Mouse (Mus musculus) G1E (cell line): ENCODE results near the gene Gpbp1. TPM values are rescaled to one million over a fixed set of nuclear protein-coding genes. Genes with fewer than 3 reads are reported as not detected.

Experiments
- ATAC-seq: 2 replicates; pipeline ENCODE4 v1.8.0; 2016; ENCODE audit warnings: mild to moderate bottlenecking; ENCODE audit not compliant: insufficient number of reproducible peaks, poor library complexity, low FRiP score, severe bottlenecking; ENCODE audit errors: extremely low read depth
- DNase-seq: peaks from one replicate; pipeline ENCODE4 v3.0.0; 2012; ENCODE audit warnings: low spot score
- H3K27me3 ChIP-seq: 2 replicates; pipeline ENCODE4 v1.6.1; 2012; ENCODE audit warnings: mild to moderate bottlenecking, low read length, inconsistent platforms; ENCODE audit not compliant: insufficient read depth
- H3K36me3 ChIP-seq: replicated peaks from 2 replicates; pipeline ENCODE3; 2012; ENCODE audit warnings: mild to moderate bottlenecking, inconsistent platforms
- H3K4me1 ChIP-seq: 2 replicates; pipeline ENCODE4 v1.6.1; 2012; ENCODE audit warnings: low read depth, low read length, inconsistent platforms, mixed read lengths; ENCODE audit not compliant: insufficient read depth
- H3K4me3 ChIP-seq: 2 replicates; pipeline ENCODE4 v1.5.1; 2012; ENCODE audit warnings: low read depth, mild to moderate bottlenecking, inconsistent platforms, low read length, moderate library complexity, mixed read lengths
- H3K9me3 ChIP-seq: replicated peaks from 2 replicates; pipeline ENCODE4 v1.6.1; 2012; ENCODE audit warnings: inconsistent platforms
- CTCF ChIP-seq: IDR thresholded peaks from 2 replicates; pipeline ENCODE4 v1.5.1; 2012; ENCODE audit warnings: low read depth, low read length, inconsistent platforms, mixed read lengths
- GATA1 ChIP-seq: IDR thresholded peaks from 2 replicates; pipeline ENCODE4 v1.6.1; 2012; ENCODE audit warnings: borderline replicate concordance, low read length, inconsistent platforms, mixed read lengths
- GATA2 ChIP-seq: IDR thresholded peaks from 2 replicates; pipeline ENCODE4 v1.6.1; 2012; ENCODE audit warnings: low read depth, low read length, inconsistent platforms, borderline replicate concordance
- POLR2AphosphoS5 ChIP-seq: IDR thresholded peaks from 2 replicates; pipeline ENCODE4 v1.6.1; 2012; ENCODE audit warnings: low read depth, low read length, inconsistent platforms; ENCODE audit not compliant: insufficient replicate concordance
- TAL1 ChIP-seq: conservative IDR thresholded peaks from 2 replicates; pipeline ENCODE4 v1.6.1; 2012; ENCODE audit warnings: low read depth, low read length, inconsistent platforms, mixed read lengths
- polyA plus RNA-seq: library from polyadenylated mRNA; stranded (reverse); fragments of >175 nt; gene quantifications from 2 replicates; pipeline ENCODE4 v1.2.3, GENCODE M21; 2012
- total RNA-seq, 2 experiments: library from RNA; stranded (forward) in 1 of 2; stranded (reverse) in 1 of 2; fragments of 200-1000 nt in 1 of 2; fragments of >200 nt in 1 of 2; fragmentation: Nextera tagmentation in 1 of 2; gene quantifications; 2 replicates each; pipeline ENCODE4 v1.2.3; 2014 to 2017

Gene Gpbp1
- total RNA-seq (2014; fragmentation: Nextera tagmentation), result 153 and 165 TPM in 2 replicates
- 134 and 160 TPM in 2 replicates for total RNA-seq (2017)
- polyA plus RNA-seq, result 6.9 and 11.4 TPM in 2 replicates

DNA sequence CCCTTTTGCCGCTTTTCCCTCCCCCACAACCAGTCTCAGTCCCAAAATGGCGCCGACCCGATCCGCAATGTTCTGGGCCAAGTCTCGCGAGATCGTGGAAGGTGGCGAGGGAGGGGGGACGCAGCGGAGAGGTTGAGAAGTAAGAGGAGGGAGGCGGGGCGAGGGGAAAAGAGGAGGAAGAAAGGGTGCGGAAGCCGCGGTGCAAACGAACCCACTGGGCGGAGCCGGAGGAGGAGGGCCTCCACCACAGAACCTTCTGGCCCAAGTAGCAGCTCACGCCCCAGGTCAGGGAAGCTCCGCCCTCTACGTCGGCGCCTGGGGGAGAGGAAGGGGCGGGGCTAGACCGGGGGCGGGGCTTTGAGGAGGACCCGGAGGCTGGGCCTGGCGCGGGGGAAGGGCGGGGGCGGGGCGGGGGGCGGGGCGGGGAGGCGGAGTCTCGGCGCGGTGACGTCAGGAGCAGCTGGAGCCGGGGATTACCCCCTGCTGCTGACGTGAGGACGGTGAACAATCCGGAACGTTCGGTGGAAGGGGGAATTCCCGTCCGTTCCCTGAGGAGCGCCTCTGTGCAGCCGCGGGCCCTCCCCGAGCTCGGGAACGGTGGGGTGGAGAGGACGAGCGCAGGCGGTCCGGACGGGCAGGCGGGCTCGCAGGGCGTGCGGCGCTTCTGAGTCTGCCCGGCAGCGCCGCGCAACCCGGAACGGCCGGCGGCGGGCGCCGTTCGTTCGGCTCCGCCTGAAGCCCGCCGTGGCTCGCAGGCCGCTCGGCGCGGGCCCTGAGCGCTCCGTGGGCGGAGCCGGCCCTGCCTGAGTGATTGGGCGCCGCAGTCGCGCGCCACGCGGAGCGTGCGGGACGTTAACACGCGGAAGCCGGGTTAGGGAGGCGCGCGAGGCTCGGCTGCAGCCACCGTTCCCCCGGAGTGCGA is at the start of gene Gpbp1:
TSS of gene Gpbp1 (minus strand) at position 310 of the 922 bp plus-strand sequence.
- H3K9me3 ChIP-seq, result no peaks in the 10 kb centered on the region
- no peaks in the 10 kb centered on the region for H3K36me3 ChIP-seq
- peak; percentile 96 for DNase-seq
- H3K4me1 ChIP-seq, result peaks cover 22% of the 10 kb centered on the region
- TF ChIP-seq GATA2 (no peak), POLR2AphosphoS5 (no peak), TAL1 (no peak), CTCF (no peak), GATA1 (no peak)
- H3K27me3 ChIP-seq, result peaks cover 18% of the 10 kb centered on the region
- H3K4me3 ChIP-seq, result peak within 1 kb of the TSS; percentile 96
- ATAC-seq, result peak; percentile 99

DNA sequence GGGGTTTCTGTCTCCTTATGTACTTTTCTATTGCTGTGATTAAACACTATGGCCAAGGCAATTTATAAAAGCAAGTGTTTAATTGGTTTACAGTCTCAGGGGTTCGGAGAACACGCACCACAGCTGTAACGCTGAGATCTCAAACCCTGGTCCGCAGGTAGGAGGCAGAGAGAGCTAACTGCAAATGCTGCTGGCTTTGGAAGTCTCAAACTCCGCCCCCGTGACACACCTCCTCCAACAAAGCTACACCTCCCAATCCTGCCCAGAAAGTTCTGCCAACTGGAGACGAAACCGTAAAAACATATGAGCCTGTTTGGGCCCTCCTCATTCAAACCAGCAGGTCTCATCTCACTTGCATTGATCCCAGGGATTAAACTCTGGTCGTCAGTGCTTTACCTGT is 47.8 kb upstream of the Gpbp1 start:
- no peak for ATAC-seq
- peaks cover 3% of the 10 kb centered on the region for H3K36me3 ChIP-seq
- H3K9me3 ChIP-seq, result no peaks in the 10 kb centered on the region
- no peak for TF ChIP-seq CTCF
- TF ChIP-seq POLR2AphosphoS5, result no peak
- TF ChIP-seq GATA2, result no peak
- no peak for TF ChIP-seq GATA1
- no peak for TF ChIP-seq TAL1
- no peak for DNase-seq
- H3K4me3 ChIP-seq, result no peak overlapping the region
- H3K4me1 ChIP-seq, result peaks cover 15% of the 10 kb centered on the region
- H3K27me3 ChIP-seq, result no peaks in the 10 kb centered on the region

GRCm38 (mm10) chr13:111536207-111536887 is 46.4 kb upstream of the Gpbp1 start:
- DNase-seq, result no peak

GRCm38 (mm10) chr13:111534131-111534530 is 44.2 kb upstream of the Gpbp1 start:
- DNase-seq, result no peak
- peaks cover 3% of the 10 kb centered on the region for H3K36me3 ChIP-seq
- H3K4me3 ChIP-seq, result no peak overlapping the region
- no peaks in the 10 kb centered on the region for H3K9me3 ChIP-seq
- TF ChIP-seq CTCF, result peak; percentile 27
- TF ChIP-seq GATA1, result no peak
- 0 out of 2 replicates have a peak, but pooled peaks have one; percentile 40 for ATAC-seq
- H3K27me3 ChIP-seq, result no peaks in the 10 kb centered on the region
- H3K4me1 ChIP-seq, result peaks cover 18% of the 10 kb centered on the region

More at GRCm38 (mm10) chr13:111536207-111536887, 46.4 kb upstream of the Gpbp1 start:
- Histone ChIP-seq H3K4me1 (peaks cover 15% of the 10 kb centered on the region), H3K27me3 (no peaks in the 10 kb centered on the region), H3K4me3 (no peak overlapping the region), H3K36me3 (peaks cover 3% of the 10 kb centered on the region), H3K9me3 (no peaks in the 10 kb centered on the region)
- TF ChIP-seq TAL1, result no peak
- TF ChIP-seq POLR2AphosphoS5, result no peak
- TF ChIP-seq GATA2, result no peak
- no peak for TF ChIP-seq GATA1
- TF ChIP-seq CTCF, result no peak
- 0 out of 2 replicates have a peak, but pooled peaks have one; percentile 19 for ATAC-seq

- no peaks in the 10 kb centered on the region for H3K27me3 ChIP-seq
- no peak overlapping the region for H3K4me3 ChIP-seq
- no peak for DNase-seq
Observed at GRCm38 (mm10) chr13:111532178-111532948, 42.5 kb upstream of the Gpbp1 start.

More at GRCm38 (mm10) chr13:111532178-111532948, 42.5 kb upstream of the Gpbp1 start:
- TF ChIP-seq CTCF (no peak), GATA2 (no peak), POLR2AphosphoS5 (no peak), GATA1 (no peak), TAL1 (no peak)
- 0 out of 2 replicates have a peak, but pooled peaks have one; percentile 40 for ATAC-seq
- H3K9me3 ChIP-seq, result no peaks in the 10 kb centered on the region
- H3K36me3 ChIP-seq, result no peaks in the 10 kb centered on the region
- H3K4me1 ChIP-seq, result peaks cover 18% of the 10 kb centered on the region
